Mouse (Mus musculus) kidney, embryonic 14.5 days (tissue): ENCODE measurements around the gene Phlda2. TPM values are rescaled to one million over a fixed set of nuclear protein-coding genes. Genes with fewer than 3 reads are reported as not detected.

ENCODE experiments used
- ATAC-seq: fragments of 200-750 bp; cut with Nextera tagmentation; 2 replicates; pipeline ENCODE4 v1.8.0; 2017; ENCODE audit warnings: moderate number of reproducible peaks, mild to moderate bottlenecking, moderate TSS enrichment, moderate library complexity; ENCODE audit not compliant: low FRiP score, low TSS enrichment
- H3K27ac ChIP-seq: fragments of 300-500 bp; sonication (generic); 2 replicates; pipeline ENCODE4 v1.5.1; 2014; ENCODE audit warnings: low read depth, mild to moderate bottlenecking, low read length, moderate library complexity, mixed read lengths
- H3K27me3 ChIP-seq: fragments of 300-500 bp; sonication (generic); 2 replicates; pipeline ENCODE4 v1.6.1; 2014; ENCODE audit warnings: mild to moderate bottlenecking, low read length; ENCODE audit not compliant: control insufficient read depth, insufficient read depth
- H3K36me3 ChIP-seq: fragments of 300-500 bp; sonication (generic); 2 replicates; pipeline ENCODE4 v1.6.1; 2014; ENCODE audit warnings: low read length, mixed read lengths; ENCODE audit not compliant: control insufficient read depth, insufficient read depth
- H3K4me1 ChIP-seq: fragments of 300-500 bp; sonication (generic); 2 replicates; pipeline ENCODE4 v1.6.1; 2014; ENCODE audit warnings: low read length, mixed read lengths; ENCODE audit not compliant: control insufficient read depth, insufficient read depth
- H3K4me2 ChIP-seq: fragments of 300-500 bp; sonication (generic); replicated peaks from 2 replicates; pipeline ENCODE4 v1.6.1; 2014; ENCODE audit warnings: low read depth, mild to moderate bottlenecking, low read length
- H3K4me3 ChIP-seq: fragments of 300-500 bp; sonication (generic); 2 replicates; pipeline ENCODE4 v1.5.1; 2014; ENCODE audit warnings: mild to moderate bottlenecking, low read length
- H3K9ac ChIP-seq: fragments of 300-500 bp; sonication (generic); 2 replicates; pipeline ENCODE4 v1.6.1; 2014; ENCODE audit warnings: low read depth, mild to moderate bottlenecking, low read length, moderate library complexity
- H3K9me3 ChIP-seq: fragments of 300-500 bp; sonication (generic); 2 replicates; pipeline ENCODE4 v1.6.1; 2016; ENCODE audit warnings: low read length; ENCODE audit not compliant: control insufficient read depth
- WGBS: fragments of 180-500 bp; shearing (Covaris S2); extraction: QIAGEN DNeasy Blood & Tissue Kit; methylation state at CpG from one replicate; pipeline ENCODE4 v1.1.7; 2014; 5-methylcytosine and 5-hydroxymethylcytosine counted together
- polyA plus RNA-seq: library from polyadenylated mRNA; unstranded; fragments of >200 nt; fragmentation: Nextera tagmentation; extraction: Ambion mirVana; gene quantifications from 2 replicates; pipeline ENCODE4 v1.2.1, GENCODE M21; 2014

The Phlda2 gene
- polyA plus RNA-seq, 1 experiment from 2014 or later: 7.3 TPM

DNA sequence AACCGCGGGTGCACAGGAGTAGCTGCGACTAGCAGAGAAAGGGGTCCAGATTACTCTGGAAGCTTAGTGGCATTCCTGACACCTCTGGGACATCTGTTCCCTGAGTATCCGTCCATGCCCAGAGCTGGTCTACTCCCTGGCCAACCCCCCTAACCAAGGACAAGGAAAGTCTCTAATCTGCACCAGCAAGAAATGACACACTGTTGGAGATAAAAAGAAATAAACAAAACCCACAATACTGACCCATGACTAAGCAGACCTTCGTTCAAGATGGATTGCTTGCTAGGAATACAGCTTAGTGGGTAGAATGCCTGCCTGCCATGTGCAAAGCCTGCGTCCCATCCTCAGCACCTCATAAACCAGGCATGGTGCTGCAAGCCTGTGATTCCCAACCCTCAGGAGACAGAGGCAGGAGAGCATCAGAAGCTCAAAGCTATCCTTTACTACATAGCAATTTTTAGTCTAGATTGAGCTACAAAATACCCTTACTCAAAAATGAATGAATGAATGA, 9.3 kb downstream of the Phlda2 start:
- Histone ChIP-seq H3K4me1 (no peaks in the 10 kb centered on the region), H3K9ac (no peak overlapping the region), H3K27ac (no peak overlapping the region), H3K36me3 (no peaks in the 10 kb centered on the region), H3K27me3 (no peaks in the 10 kb centered on the region), H3K4me2 (no peak overlapping the region), H3K9me3 (no peaks in the 10 kb centered on the region), H3K4me3 (no peak overlapping the region)
- 63% methylated on average over 6 of the region's 6 CpGs for WGBS
- ATAC-seq: no peak

DNA sequence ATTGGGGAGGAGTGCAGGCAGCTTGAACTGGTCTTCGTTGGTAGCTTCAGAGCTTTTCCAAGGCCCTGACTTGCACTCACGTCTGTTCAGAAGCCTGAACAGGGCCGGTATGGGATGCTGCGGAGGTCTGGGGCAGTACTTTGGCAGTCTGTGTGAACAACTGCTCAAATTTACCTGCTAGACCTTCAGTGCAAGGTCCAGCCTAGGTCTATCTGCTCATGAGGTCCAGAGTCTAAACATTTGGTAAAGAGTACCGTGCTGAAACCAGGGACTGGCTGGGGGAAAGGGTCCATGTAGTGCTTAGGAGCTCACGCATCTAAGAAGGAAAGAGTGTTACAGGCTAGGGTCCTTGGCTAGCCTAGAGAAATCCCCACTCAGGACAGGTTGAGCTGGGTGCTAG, 13.2 kb downstream of the Phlda2 start:
- 83% methylated on average over 6 of the region's 6 CpGs for WGBS
- Histone ChIP-seq H3K27ac (no peak overlapping the region), H3K9me3 (no peaks in the 10 kb centered on the region), H3K27me3 (no peaks in the 10 kb centered on the region), H3K9ac (no peak overlapping the region), H3K4me2 (no peak overlapping the region), H3K4me1 (no peaks in the 10 kb centered on the region), H3K4me3 (no peak overlapping the region), H3K36me3 (no peaks in the 10 kb centered on the region)
- ATAC-seq: no peak

DNA sequence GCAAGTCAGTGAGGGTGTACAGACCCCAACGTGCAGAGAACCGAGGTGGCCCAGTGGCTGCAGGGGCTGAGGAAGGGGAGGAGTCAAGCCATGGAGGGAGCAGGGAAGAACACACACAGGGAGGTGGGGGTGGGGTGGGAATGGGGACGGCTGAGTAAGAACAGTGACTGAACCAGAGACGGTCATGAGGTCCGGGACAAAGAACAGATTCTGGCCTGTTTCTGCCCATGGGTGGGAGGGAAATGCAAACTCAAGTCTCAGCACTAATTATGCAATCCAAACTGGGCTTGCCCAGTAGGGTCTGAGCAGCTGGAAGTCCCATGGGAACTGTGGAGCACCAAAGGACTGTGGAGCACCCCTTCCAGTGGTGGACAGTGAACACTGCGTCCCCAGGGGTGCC, 20.4 kb downstream of the Phlda2 start:
- no peaks in the 10 kb centered on the region for H3K9me3 ChIP-seq
- H3K4me1 ChIP-seq: no peaks in the 10 kb centered on the region
- peaks cover 2% of the 10 kb centered on the region; the same call in 1 of the 2 replicates for H3K27me3 ChIP-seq
- WGBS: 6% methylated on average over 6 of the region's 6 CpGs
- H3K4me2 ChIP-seq: no peak overlapping the region
- ATAC-seq: no peak
- no peak overlapping the region for H3K4me3 ChIP-seq
- H3K36me3 ChIP-seq: no peaks in the 10 kb centered on the region
- H3K9ac ChIP-seq: no peak overlapping the region
- no peak overlapping the region for H3K27ac ChIP-seq

DNA sequence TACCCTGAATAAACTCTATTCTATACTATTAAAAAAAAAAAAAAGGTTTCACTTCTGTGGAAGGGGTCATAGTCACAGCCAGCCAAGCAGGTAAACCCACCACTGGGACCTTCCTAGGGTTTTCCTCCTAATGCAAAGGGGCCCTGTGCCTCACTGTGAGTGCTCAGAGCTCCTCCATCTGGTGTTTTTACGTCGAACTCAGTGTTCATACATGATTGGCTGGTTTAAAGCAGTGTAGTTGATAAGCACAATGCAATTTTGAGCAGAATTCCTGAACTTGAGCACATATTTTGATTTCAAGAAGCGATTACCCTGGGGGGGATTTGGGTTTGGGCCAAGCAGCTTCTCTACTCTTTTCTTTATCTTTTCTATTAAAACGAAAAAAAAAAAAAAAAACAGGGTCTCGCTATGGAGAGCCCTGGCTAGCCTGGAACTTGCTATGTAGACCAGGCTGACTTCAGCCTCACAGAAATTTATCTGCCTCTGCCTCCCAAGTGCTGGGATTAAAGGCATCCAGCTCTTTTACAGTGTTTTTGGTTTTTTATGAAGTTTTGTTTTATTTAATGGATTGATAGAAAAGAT, 21.1 kb downstream of the Phlda2 start:
- Histone ChIP-seq H3K9ac (no peak overlapping the region), H3K4me1 (no peaks in the 10 kb centered on the region), H3K27ac (no peak overlapping the region), H3K27me3 (peaks cover 2% of the 10 kb centered on the region; the same call in 1 of the 2 replicates), H3K4me2 (no peak overlapping the region), H3K9me3 (no peaks in the 10 kb centered on the region), H3K4me3 (no peak overlapping the region), H3K36me3 (no peaks in the 10 kb centered on the region)
- WGBS: 58% methylated on average over 5 of the region's 5 CpGs
- no peak for ATAC-seq

DNA sequence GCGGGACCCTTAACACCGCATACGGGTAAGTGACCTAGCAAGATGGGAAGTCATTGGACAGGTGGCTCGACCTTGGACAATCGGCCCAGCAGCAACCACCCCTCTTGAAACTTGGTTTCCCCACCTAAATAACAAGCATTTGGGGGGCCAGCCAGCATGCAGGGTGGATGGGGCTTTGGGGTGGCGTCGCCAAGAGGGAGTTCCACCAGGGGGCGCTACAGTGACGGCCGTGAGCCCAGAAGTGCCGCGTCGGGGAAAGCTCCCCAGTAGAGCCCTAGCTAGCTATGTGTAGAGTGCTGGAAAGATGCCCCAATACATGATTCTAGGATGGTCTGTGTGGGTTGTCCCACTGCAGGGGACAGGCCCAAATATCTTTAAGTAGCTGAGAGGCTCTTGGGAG, 22.5 kb downstream of the Phlda2 start:
- no peak overlapping the region for H3K9ac ChIP-seq
- no peaks in the 10 kb centered on the region for H3K9me3 ChIP-seq
- no peak overlapping the region for H3K4me2 ChIP-seq
- WGBS: 34% methylated on average over 13 of the region's 13 CpGs
- H3K36me3 ChIP-seq: no peaks in the 10 kb centered on the region
- no peak overlapping the region for H3K27ac ChIP-seq
- no peak for ATAC-seq
- no peaks in the 10 kb centered on the region for H3K4me1 ChIP-seq
- H3K27me3 ChIP-seq: peaks cover 2% of the 10 kb centered on the region; the same call in 1 of the 2 replicates
- no peak overlapping the region for H3K4me3 ChIP-seq

DNA sequence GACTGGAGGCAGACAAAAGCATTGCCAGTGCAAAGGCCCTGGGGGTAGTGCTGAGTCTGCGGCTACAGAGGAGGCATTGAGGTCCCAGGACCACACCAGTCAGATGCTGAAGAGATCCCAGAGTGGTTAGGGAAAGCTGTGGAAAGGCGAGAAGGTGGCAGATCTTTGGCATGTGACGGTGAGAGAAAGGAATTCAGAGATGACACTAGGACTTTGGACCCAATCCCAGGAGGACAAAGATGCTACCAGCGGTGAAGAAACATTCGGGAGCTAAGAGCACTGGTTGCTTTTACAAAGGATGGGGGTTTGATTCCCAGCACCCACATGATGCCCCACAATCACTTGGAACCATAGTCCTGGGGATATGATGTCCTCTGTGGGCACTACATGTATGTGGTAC, 25.1 kb downstream of the Phlda2 start:
- Histone ChIP-seq H3K4me2 (no peak overlapping the region), H3K36me3 (no peaks in the 10 kb centered on the region), H3K4me1 (no peaks in the 10 kb centered on the region), H3K4me3 (no peak overlapping the region), H3K9me3 (no peaks in the 10 kb centered on the region), H3K27ac (no peak overlapping the region), H3K27me3 (peaks cover 2% of the 10 kb centered on the region; the same call in 1 of the 2 replicates), H3K9ac (no peak overlapping the region)
- no peak for ATAC-seq
- 90% methylated on average over 5 of the region's 5 CpGs for WGBS

DNA sequence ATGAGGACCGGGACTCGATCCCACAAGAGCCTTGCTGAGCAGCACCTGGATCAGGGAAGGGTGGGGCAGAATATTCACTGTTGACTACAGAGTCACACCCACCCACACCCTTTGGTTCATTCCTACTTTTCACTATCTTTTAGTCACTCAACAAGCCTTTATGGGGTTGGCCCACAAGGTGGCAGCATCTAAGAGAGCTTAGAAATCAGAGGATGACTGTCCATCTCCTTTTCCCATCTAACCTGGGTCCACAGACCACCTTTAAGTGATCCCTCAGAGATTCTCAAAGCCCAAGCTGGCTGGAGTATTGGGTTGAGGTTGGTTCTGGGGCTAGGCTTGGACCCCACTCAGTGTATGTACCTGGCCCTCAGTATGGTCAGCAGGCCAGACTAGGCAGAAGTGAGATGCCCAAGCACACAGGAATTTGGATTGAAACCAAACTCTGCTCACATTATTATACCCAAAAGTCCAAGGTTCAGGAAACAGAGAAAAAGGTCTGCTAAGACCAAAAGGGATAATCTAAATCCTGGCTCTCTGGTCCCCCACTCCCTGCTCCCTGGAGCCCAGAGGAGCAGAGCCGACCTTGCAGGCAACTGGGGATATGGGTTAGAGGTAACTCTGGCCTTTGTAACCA, 26.1 kb downstream of the Phlda2 start:
- ATAC-seq: no peak
- Histone ChIP-seq H3K36me3 (no peaks in the 10 kb centered on the region), H3K27me3 (peaks cover 2% of the 10 kb centered on the region; the same call in 1 of the 2 replicates), H3K4me2 (no peak overlapping the region), H3K9me3 (no peaks in the 10 kb centered on the region), H3K27ac (no peak overlapping the region), H3K4me3 (no peak overlapping the region), H3K4me1 (no peaks in the 10 kb centered on the region), H3K9ac (no peak overlapping the region)
- WGBS: 86% methylated on average over 3 of the region's 3 CpGs

DNA sequence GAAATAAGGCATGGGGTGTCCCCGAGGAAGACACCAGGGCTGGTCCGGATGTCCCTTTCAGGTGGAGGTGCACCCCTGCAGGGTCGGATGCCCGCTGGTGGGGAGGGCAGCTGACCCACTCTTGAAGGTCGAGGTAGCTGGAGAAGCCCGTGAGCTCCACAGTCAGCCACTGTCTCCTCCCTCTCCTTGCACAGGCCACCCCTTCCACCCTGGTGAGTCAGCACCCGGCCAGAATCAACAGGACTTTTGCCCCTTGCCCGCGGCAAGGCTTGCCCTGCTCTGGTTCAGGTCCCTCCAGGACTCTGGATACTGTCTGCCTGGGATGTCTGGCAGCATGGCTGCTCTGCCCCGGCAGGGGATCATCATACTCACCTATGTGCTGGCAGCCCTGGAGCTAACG, 27.1 kb downstream of the Phlda2 start:
- no peaks in the 10 kb centered on the region for H3K36me3 ChIP-seq
- no peaks in the 10 kb centered on the region for H3K4me1 ChIP-seq
- H3K9me3 ChIP-seq: no peaks in the 10 kb centered on the region
- no peak overlapping the region for H3K4me3 ChIP-seq
- no peak overlapping the region for H3K27ac ChIP-seq
- no peak for ATAC-seq
- WGBS: 65% methylated on average over 11 of the region's 11 CpGs
- no peak overlapping the region for H3K9ac ChIP-seq
- no peaks in the 10 kb centered on the region for H3K27me3 ChIP-seq
- H3K4me2 ChIP-seq: no peak overlapping the region

DNA sequence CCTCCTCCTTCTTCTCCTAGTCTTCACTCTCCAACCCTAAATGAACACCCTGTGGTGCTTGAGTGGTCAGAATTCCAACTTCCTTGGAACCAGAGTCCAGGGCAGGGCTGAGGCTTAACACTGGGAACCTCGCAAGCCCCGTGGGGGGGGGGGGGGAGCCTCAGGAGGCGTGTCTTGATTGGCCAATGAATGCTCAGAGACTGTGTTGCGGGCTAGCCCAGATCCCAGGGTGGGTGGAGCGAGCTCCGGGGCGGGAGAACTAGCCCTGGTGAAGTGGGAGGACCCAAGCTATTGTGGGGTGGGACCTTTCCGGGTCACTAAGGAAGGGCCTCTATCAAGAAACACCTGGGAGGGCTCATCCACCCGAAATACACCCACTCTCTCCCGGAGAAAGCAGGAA, 28.1 kb downstream of the Phlda2 start:
- ATAC-seq: no peak

More for the DNA sequence above, 28.1 kb downstream of the Phlda2 start:
- no peaks in the 10 kb centered on the region for H3K9me3 ChIP-seq
- H3K27ac ChIP-seq: no peak overlapping the region
- no peaks in the 10 kb centered on the region for H3K36me3 ChIP-seq
- H3K9ac ChIP-seq: no peak overlapping the region
- no peaks in the 10 kb centered on the region for H3K27me3 ChIP-seq
- no peak overlapping the region for H3K4me2 ChIP-seq
- WGBS: 29% methylated on average over 10 of the region's 10 CpGs
- H3K4me3 ChIP-seq: no peak overlapping the region
- no peaks in the 10 kb centered on the region for H3K4me1 ChIP-seq
